ENCODE assay signal across 12 mouse cellular contexts in the genomic region with DNA sequence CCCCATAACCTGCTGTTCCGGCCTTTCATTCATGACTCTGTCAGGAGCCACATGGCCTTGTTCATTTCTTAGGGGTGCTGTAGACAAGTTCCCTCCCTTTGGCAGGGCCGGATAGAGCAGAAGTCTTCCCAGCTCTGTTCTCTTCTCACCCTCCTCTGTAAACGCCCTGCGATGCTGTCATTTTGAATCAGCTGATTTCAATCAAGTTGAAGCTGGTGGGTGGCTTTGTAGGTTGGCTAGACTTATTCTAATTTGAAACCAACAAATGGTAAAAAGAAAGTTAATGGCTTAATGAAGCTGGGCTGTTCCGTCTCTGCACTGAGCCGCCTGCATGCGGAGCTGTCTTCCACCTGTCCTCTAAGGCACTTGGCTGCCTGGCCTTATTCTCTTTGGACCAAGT.
"Had no signal": no experiment of that assay in that cellular context is flagged by ENCODE, and none has a peak within 500 bp of the region (broad histone marks: within the 10 kb centered on the region; RNA-seq: fewer than 3 reads in every experiment).

No protein-coding gene starts in this region.

- H3K27ac ChIP-seq: kidney, postnatal 0 days; limb, embryonic 12.5 days; liver, embryonic 14.5 days; midbrain, embryonic 12.5 days; neural tube, embryonic 13.5 days; stomach, postnatal 0 days had no signal

- H3K36me3 ChIP-seq: limb, embryonic 12.5 days; midbrain, embryonic 12.5 days; neural tube, embryonic 13.5 days had no signal

- H3K27me3 ChIP-seq: midbrain, embryonic 12.5 days; neural tube, embryonic 13.5 days had no signal

- H3K4me3 ChIP-seq: limb, embryonic 12.5 days; midbrain, embryonic 12.5 days; neural tube, embryonic 13.5 days had no signal

- H3K9me3 ChIP-seq: limb, embryonic 12.5 days; midbrain, embryonic 12.5 days; neural tube, embryonic 13.5 days had no signal

- DNase-seq: kidney, adult 11 months; kidney, adult 9 months; kidney, postnatal 36 days; lung, adult 18-20 months; thymus, adult 18-20 months; thymus, postnatal 14 days had no signal

- H3K4me1 ChIP-seq: limb, embryonic 12.5 days had no signal
